Mouse (Mus musculus) central nervous system, embryonic 11.5 days (tissue): Measurements from ENCODE around the gene Retreg2. TPM values are rescaled to one million over a fixed set of nuclear protein-coding genes. Genes with fewer than 3 reads are reported as not detected.

ENCODE experiments used
- polyA plus RNA-seq: library from polyadenylated mRNA; depleted of rRNA; stranded (reverse); fragments of >200 nt; gene quantifications from 2 replicates; pipeline ENCODE4 v1.2.3, GENCODE M21; 2012; rRNA removed

Gene Retreg2
- 57.7 and 66.7 TPM in 2 replicates for polyA plus RNA-seq

DNA sequence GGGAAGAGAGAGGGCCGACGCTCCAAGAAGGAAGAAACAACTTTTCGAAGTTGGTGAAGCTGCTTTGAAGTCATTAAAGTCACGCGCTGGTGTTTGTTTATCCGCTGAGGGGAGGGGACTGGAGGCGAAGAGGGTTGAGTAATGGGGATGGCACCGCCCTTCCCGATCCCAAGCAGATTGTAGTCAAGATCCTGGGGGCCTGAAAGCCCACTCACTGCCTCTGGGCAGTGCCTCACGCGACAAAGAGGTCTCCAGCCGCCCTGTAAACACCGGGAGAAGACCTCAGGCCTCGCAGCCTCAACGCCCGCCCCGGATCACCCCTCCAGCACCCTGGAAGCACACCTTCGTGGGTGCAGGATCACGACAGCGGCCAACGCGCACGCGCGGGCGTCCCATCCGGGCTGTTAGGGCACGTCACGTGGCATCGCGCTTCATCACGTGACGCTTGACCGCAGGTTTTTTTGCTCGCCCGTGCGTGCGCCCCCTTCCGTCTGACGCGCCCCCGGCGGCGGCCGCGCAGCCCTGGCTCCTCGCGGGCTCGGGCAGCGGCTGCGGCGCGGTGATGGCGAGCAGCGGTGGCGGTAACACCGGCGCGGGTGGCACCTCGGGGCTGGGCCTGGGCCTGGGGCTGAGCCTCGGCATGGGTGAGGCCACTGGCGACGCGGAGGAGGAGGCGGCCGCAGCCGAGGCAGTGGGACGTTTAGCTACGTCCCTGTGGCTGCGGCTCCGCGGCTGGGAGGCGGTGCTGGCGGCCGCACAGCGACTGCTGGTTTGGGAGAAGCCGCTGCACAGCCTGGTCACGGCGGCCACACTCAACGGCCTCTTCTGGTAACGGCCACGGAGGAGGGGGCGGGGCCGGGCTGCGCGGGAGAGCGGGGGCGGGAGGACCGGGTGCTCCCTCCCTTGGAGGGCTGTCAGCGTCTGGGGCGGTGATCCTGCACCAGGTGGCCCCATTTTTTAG, at the start of gene Retreg2, which contains the start of gene Cnppd1:
Gene Retreg2, plus strand, starts transcription at position 478 of the 961 bp plus-strand sequence.
Gene Cnppd1, minus strand, starts transcription at position 411 of the 961 bp plus-strand sequence.

DNA sequence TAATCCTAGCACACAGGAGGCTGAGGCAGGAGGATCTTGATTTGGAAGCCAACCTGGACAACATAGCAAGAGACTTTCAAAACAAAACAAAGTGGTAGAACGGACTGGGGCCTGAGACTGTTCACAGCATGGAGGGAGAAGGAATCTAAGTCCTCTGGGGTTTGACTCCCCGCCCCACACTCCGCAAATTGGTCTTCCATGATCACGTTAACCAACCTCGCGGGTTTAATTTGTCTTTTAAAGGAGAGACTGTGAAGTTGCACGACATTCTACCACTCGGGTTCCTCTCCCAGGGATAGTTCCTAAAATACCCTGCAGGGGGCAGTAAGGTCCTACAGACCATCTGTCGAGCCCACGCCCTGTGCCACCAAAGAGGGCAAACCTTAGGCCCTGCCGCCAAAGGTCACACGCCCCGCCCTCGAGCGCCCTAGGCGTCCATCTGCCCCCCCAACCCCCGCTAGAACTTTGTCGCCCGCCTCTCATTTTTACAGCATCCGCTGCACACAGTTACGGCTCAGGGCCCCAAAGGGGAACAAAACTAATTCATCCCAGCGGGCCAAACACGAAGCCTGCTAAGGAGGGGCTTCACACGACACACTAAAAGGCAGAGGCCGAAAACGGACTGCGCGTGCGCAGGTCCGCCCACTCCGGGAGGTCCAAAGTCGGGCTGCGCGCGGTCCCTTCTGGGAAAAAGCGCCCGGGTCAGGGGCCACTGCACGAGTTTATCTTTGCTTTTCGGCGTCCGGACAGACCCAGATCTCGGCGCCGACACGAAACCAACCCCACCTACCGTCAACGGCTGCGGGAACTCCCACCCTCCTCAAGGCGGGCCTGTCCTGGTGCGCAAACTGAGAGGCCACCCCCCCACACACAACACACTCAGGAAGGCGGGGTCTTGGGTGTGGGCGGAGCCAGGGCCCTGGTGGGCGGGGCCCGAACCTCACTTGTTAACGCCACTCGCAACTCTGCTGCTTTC, 17.9 kb upstream of the Retreg2 start, which contains the start of gene Nhej1:
Gene Nhej1, minus strand, starts transcription at position 855 of the 976 bp plus-strand sequence.

GRCm38 (mm10) chr1:75133421-75134207, 9.0 kb upstream of the Retreg2 start, which contains the start of gene Slc23a3:
Gene Slc23a3, minus strand, starts transcription at chr1:75133890.

GRCm38 (mm10) chr1:75168472-75169464, 26.2 kb downstream of the Retreg2 start, which contains the start of gene Zfand2b:
Gene Zfand2b, plus strand, starts transcription at chr1:75168646.

DNA sequence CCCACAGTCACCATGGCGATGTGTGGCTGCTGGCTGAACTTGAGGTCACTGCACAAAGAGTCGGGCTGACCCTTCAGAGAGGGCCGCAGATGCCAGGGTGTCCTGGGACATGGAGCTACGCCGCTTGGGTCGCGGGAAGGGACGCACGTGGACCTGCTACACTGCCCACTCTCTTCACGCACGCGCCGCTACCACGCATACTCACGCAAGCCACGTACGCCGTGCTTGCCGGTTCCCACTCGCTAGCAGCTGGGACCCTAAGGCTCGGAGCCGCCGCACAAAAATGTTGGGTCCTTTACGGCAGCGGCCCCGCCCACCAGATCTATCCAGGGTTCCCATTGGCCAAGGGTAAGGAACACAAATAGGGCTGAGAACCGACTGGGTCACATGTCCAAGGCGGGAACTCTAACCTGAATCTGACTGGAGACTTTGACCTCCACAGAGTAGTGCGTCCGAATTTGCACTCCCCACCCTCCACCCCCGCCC, 37.6 kb downstream of the Retreg2 start, which contains the start of gene Abcb6:
Gene Abcb6, minus strand, starts transcription at position 288 of the 486 bp plus-strand sequence.

DNA sequence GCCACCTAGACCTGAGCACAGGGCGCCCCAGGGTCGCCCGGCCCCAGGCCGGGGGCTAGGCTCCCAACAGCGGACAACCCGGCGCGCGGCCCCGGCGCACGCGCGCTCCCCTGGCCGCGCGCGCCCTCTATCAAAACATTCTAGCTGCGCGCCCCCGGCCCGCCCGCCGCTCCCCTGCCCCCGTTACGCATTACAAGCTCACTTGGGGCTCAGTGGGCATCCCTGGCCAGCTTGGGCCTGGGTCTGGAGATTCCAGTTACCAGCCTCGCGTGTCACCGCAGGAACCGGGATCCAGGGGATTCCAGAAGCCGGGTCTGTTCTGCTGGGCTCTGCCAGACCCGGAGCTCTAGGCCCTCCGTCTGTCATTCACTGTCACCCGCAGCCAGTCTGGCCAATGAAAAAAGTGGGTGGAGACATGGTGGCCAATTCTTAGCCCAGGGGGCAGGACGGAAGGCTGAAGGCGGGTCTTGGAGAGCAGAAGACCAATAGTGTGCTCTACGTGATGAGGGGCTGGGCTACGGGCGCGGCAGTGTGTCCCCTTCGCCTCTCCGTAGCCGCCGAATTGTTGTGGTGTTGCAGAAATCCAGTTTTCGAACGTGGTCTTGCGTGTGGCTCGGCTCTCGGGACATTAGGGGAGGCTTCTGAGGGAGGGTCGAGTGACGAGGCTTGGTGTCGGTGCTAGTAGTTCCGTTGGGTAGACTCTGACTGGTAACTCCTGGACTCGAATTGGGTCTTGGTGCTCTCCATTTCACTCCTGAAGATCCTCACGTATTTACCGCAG, 49.2 kb downstream of the Retreg2 start, which contains the start of the genes Ankzf1 and Atg9a:
Gene Ankzf1, plus strand, starts transcription at position 530 of the 781 bp plus-strand sequence.
Gene Atg9a, minus strand, starts transcription at position 575 of the 781 bp plus-strand sequence.

Other genes starting within 250 kb of the Retreg2 start
- gene Cryba2, start 249.6 kb upstream of the Retreg2 start, polyA plus RNA-seq: 0.14 and 0.42 TPM in 2 replicates
- 0.58 and 0.83 TPM in 2 replicates for gene Cfap65, start 207.2 kb upstream of the Retreg2 start, polyA plus RNA-seq
- gene Ihh, start 191.1 kb upstream of the Retreg2 start, polyA plus RNA-seq: 0.75 and 1.1 TPM in 2 replicates
- 4.5 and 5.2 TPM in 2 replicates for gene Nhej1, start 17.6 kb upstream of the Retreg2 start, polyA plus RNA-seq
- gene Slc23a3, start 8.9 kb upstream of the Retreg2 start, polyA plus RNA-seq: 0.10 TPM in 2 replicates
- gene Cnppd1, start 67 bp upstream of the Retreg2 start, polyA plus RNA-seq: 50.0 and 55.5 TPM in 2 replicates
- gene Zfand2b, start 25.9 kb downstream of the Retreg2 start, polyA plus RNA-seq: 29.5 and 43.8 TPM in 2 replicates
- 23.4 and 24.9 TPM in 2 replicates for gene Abcb6, start 37.6 kb downstream of the Retreg2 start, polyA plus RNA-seq
- gene Ankzf1, start 49.4 kb downstream of the Retreg2 start, polyA plus RNA-seq: 24.4 and 26.5 TPM in 2 replicates
- 18.6 and 27.4 TPM in 2 replicates for gene Atg9a, start 49.4 kb downstream of the Retreg2 start, polyA plus RNA-seq
- gene Glb1l, start 68.0 kb downstream of the Retreg2 start, polyA plus RNA-seq: 16.4 and 29.6 TPM in 2 replicates
- gene Stk16, start 68.1 kb downstream of the Retreg2 start, polyA plus RNA-seq: 197 and 230 TPM in 2 replicates
- gene Tuba4a, start 77.1 kb downstream of the Retreg2 start, polyA plus RNA-seq: 12.2 and 15.6 TPM in 2 replicates
- not detected in 2 replicates for gene A630095N17Rik, start 89.3 kb downstream of the Retreg2 start, polyA plus RNA-seq
- 32.0 and 36.4 TPM in 2 replicates for gene Dnajb2, start 93.6 kb downstream of the Retreg2 start, polyA plus RNA-seq
- 11.9 and 13.4 TPM in 2 replicates for gene Ptprn, start 121.7 kb downstream of the Retreg2 start, polyA plus RNA-seq
- gene Resp18, start 135.6 kb downstream of the Retreg2 start, polyA plus RNA-seq: 9.7 and 17.3 TPM in 2 replicates
- 102 and 138 TPM in 2 replicates for gene Dnpep, start 175.2 kb downstream of the Retreg2 start, polyA plus RNA-seq
- 5.1 and 15.4 TPM in 2 replicates for gene Des, start 217.6 kb downstream of the Retreg2 start, polyA plus RNA-seq
- 40.6 and 51.1 TPM in 2 replicates for gene Speg, start 232.5 kb downstream of the Retreg2 start, polyA plus RNA-seq